Mouse (Mus musculus) heart, postnatal 0 days (tissue): ENCODE measurements around the gene Rapgef1. TPM values are rescaled to one million over a fixed set of nuclear protein-coding genes. Genes with fewer than 3 reads are reported as not detected.
A peak's percentile ranks its signal among the peaks of the same experiment; 100 is the strongest.

Source experiments
- ATAC-seq: fragments of 200-750 bp; cut with Nextera tagmentation; 2 replicates; pipeline ENCODE4 v1.8.0; 2017; ENCODE audit warnings: low read depth, moderate number of reproducible peaks, moderate library complexity; ENCODE audit not compliant: insufficient read depth
- DNase-seq: peaks from one replicate; pipeline ENCODE4 v3.0.0-alpha.2; 2016; ENCODE audit warnings: low spot score
- H3K27ac ChIP-seq: fragments of 300-500 bp; sonication (generic); 2 replicates; pipeline ENCODE4 v1.5.1; 2014; ENCODE audit warnings: low read depth, mild to moderate bottlenecking
- H3K27me3 ChIP-seq: fragments of 300-500 bp; sonication (generic); 2 replicates; pipeline ENCODE4 v1.6.1; 2014; ENCODE audit warnings: low read length, mixed read lengths; ENCODE audit not compliant: control insufficient read depth, insufficient read depth
- H3K36me3 ChIP-seq: fragments of 300-500 bp; sonication (generic); replicated peaks from 2 replicates; pipeline ENCODE4 v1.6.1; 2014; ENCODE audit warnings: low read length, mixed read lengths; ENCODE audit not compliant: control insufficient read depth, insufficient read depth
- H3K4me1 ChIP-seq: fragments of 300-500 bp; sonication (generic); 2 replicates; pipeline ENCODE4 v1.6.1; 2014; ENCODE audit warnings: antibody characterized with exemption; ENCODE audit not compliant: control insufficient read depth, insufficient read depth
- H3K4me2 ChIP-seq: fragments of 300-500 bp; sonication (generic); 2 replicates; pipeline ENCODE4 v1.6.1; 2014; ENCODE audit warnings: low read depth, mild to moderate bottlenecking, low read length, moderate library complexity
- H3K4me3 ChIP-seq: fragments of 300-500 bp; sonication (generic); 2 replicates; pipeline ENCODE4 v1.5.1; 2014; ENCODE audit warnings: low read depth, low read length
- H3K9ac ChIP-seq: fragments of 300-500 bp; sonication (generic); replicated peaks from 2 replicates; pipeline ENCODE4 v1.6.1; 2014; ENCODE audit warnings: low read depth, low read length, mixed read lengths
- H3K9me3 ChIP-seq: fragments of 300-500 bp; sonication (generic); replicated peaks from 2 replicates; pipeline ENCODE4 v1.6.1; 2016; ENCODE audit warnings: low read length; ENCODE audit not compliant: control insufficient read depth
- CTCF ChIP-seq: IDR thresholded peaks from 2 replicates; pipeline ENCODE4 v1.5.1; 2016; ENCODE audit warnings: antibody characterized with exemption, control low read depth, low read depth
- EP300 ChIP-seq: IDR thresholded peaks from 2 replicates; pipeline ENCODE4 v1.6.1; 2016; ENCODE audit warnings: antibody characterized with exemption, low read depth
- WGBS: fragments of 180-500 bp; shearing (Covaris S2); extraction: QIAGEN DNeasy Blood & Tissue Kit; methylation state at CpG from one replicate; pipeline ENCODE4 v1.1.7; 2014; 5-methylcytosine and 5-hydroxymethylcytosine counted together
- polyA plus RNA-seq: library from polyadenylated mRNA; unstranded; fragments of >200 nt; fragmentation: Nextera tagmentation; extraction: Ambion mirVana; gene quantifications from 2 replicates; pipeline ENCODE4 v1.2.1, GENCODE M21; 2015
- total RNA-seq: library from RNA; depleted of rRNA; stranded (reverse); fragments of >200 nt; gene quantifications from 2 replicates; pipeline ENCODE4 v1.2.3, GENCODE M21; 2014; ENCODE audit warnings: low replicate concordance

Gene Rapgef1
- total and polyA plus RNA-seq, 2 experiments from 2014 or later, result 9.0 to 47.6 TPM

GRCm38 (mm10) chr2:29647808-29648207, 28.3 kb downstream of the Rapgef1 start:
- Histone ChIP-seq H3K4me2 (peak overlapping the region; percentile 58; the same call in 1 of the 2 replicates), H3K9me3 (no peaks in the 10 kb centered on the region), H3K4me1 (peaks cover 29% of the 10 kb centered on the region), H3K9ac (no peak overlapping the region), H3K27ac (peak overlapping the region; percentile 3; the same call in 1 of the 2 replicates), H3K36me3 (no peaks in the 10 kb centered on the region; the same call in 1 of the 2 replicates), H3K4me3 (no peak overlapping the region), H3K27me3 (no peaks in the 10 kb centered on the region)
- TF ChIP-seq CTCF (no peak), EP300 (no peak)
- 66% methylated on average over 7 of the region's 7 CpGs for WGBS
- no peak for ATAC-seq
- DNase-seq, result no peak

GRCm38 (mm10) chr2:29648956-29649794, 29.7 kb downstream of the Rapgef1 start:
- peaks cover 4% of the 10 kb centered on the region for H3K36me3 ChIP-seq
- no peak overlapping the region for H3K9ac ChIP-seq
- H3K4me2 ChIP-seq, result peak overlapping the region; percentile 17
- peaks cover 29% of the 10 kb centered on the region for H3K4me1 ChIP-seq
- H3K9me3 ChIP-seq, result no peaks in the 10 kb centered on the region
- H3K27me3 ChIP-seq, result no peaks in the 10 kb centered on the region
- peak; percentile 87 for TF ChIP-seq EP300
- TF ChIP-seq CTCF, result no peak
- peak overlapping the region; percentile 84 for H3K27ac ChIP-seq
- H3K4me3 ChIP-seq, result no peak overlapping the region
- ATAC-seq (peak; percentile 62), DNase-seq (peak; percentile 60)
- WGBS, result 32% methylated on average over 6 of the region's 6 CpGs

- peak overlapping the region; percentile 17; the same call in 1 of the 2 replicates for H3K4me2 ChIP-seq
Observed at GRCm38 (mm10) chr2:29649795-29650457, 30.4 kb downstream of the Rapgef1 start.

GRCm38 (mm10) chr2:29651876-29652275, 32.4 kb downstream of the Rapgef1 start:
- ATAC-seq (no peak), DNase-seq (no peak)
- 89% methylated on average over 5 of the region's 5 CpGs for WGBS
- H3K9me3 ChIP-seq, result no peaks in the 10 kb centered on the region
- H3K4me1 ChIP-seq, result peaks cover 17% of the 10 kb centered on the region
- TF ChIP-seq CTCF (no peak), EP300 (no peak)
- H3K36me3 ChIP-seq, result peaks cover 4% of the 10 kb centered on the region
- H3K27me3 ChIP-seq, result no peaks in the 10 kb centered on the region
- H3K4me2 ChIP-seq, result no peak overlapping the region
- H3K27ac ChIP-seq, result no peak overlapping the region
- H3K9ac ChIP-seq, result no peak overlapping the region
- H3K4me3 ChIP-seq, result no peak overlapping the region

More at GRCm38 (mm10) chr2:29649795-29650457, 30.4 kb downstream of the Rapgef1 start:
- Histone ChIP-seq H3K9me3 (no peaks in the 10 kb centered on the region), H3K4me1 (peaks cover 29% of the 10 kb centered on the region), H3K27ac (peak overlapping the region; percentile 84), H3K9ac (no peak overlapping the region), H3K27me3 (no peaks in the 10 kb centered on the region), H3K4me3 (no peak overlapping the region), H3K36me3 (peaks cover 4% of the 10 kb centered on the region)
- WGBS, result 57% methylated on average over 10 of the region's 10 CpGs
- DNase-seq (no peak), ATAC-seq (no peak)
- TF ChIP-seq EP300, result no peak
- peak; percentile 49 for TF ChIP-seq CTCF

- no peak for TF ChIP-seq CTCF
- no peak for TF ChIP-seq EP300
- DNase-seq (no peak), ATAC-seq (no peak)
- Histone ChIP-seq H3K27me3 (no peaks in the 10 kb centered on the region), H3K27ac (no peak overlapping the region), H3K9ac (no peak overlapping the region), H3K36me3 (peaks cover 4% of the 10 kb centered on the region; the same call in 1 of the 2 replicates), H3K9me3 (no peaks in the 10 kb centered on the region), H3K4me2 (no peak overlapping the region), H3K4me3 (no peak overlapping the region), H3K4me1 (no peaks in the 10 kb centered on the region)
- 87% methylated on average over 5 of the region's 5 CpGs for WGBS
Observed at GRCm38 (mm10) chr2:29655433-29655832, 35.9 kb downstream of the Rapgef1 start.
